Mouse (Mus musculus): Measurements from ENCODE around the gene Mapk6. TPM values are rescaled to one million over a fixed set of nuclear protein-coding genes. Genes with fewer than 3 reads are reported as not detected.
A peak's percentile ranks its signal among the peaks of the same experiment; 100 is the strongest.
"Not testable (repeated sequence)": the region's sequence is repeated elsewhere in the genome, so short reads cannot be mapped to it uniquely, and the experiment has no call there.

The Mapk6 gene
- 71.2 and 87.1 TPM in 2 replicates for polyA plus RNA-seq (2016; fragmentation: Nextera tagmentation; extraction: Ambion mirVana)

- Histone ChIP-seq H3K36me3 (no peaks in the 10 kb centered on the region), H3K4me3 (peak within 1 kb of the TSS; percentile 95), H3K27me3 (ENCODE audit: insufficient read depth, poor library complexity, severe bottlenecking) (no peaks in the 10 kb centered on the region), H3K9me3 (no peaks in the 10 kb centered on the region), H3K4me1 (peaks cover 42% of the 10 kb centered on the region), H3K27ac (peak within 1 kb of the TSS; percentile 98)
- peak; percentile 97 for DNase-seq (ENCODE audit: low spot score)
- under 1% methylated on average over 58 of the region's 58 CpGs for WGBS
Measured at GRCm38 (mm10) chr9:75409852-75410378, at the start of gene Mapk6. Gene Mapk6, minus strand, starts transcription at chr9:75410005.

- WGBS, result 77% methylated on average over 10 of the region's 10 CpGs
Measured at GRCm38 (mm10) chr9:75455684-75456083, 45.9 kb upstream of the Mapk6 start.

GRCm38 (mm10) chr9:75453994-75454393, 44.2 kb upstream of the Mapk6 start:
- no peak for DNase-seq (ENCODE audit: low spot score)
- H3K9me3 ChIP-seq, result no peaks in the 10 kb centered on the region
- H3K4me3 ChIP-seq, result no peak overlapping the region
- no peaks in the 10 kb centered on the region for H3K27me3 ChIP-seq (ENCODE audit: insufficient read depth, poor library complexity, severe bottlenecking)
- 89% methylated on average over 2 of the region's 2 CpGs for WGBS
- peaks cover 95% of the 10 kb centered on the region for H3K36me3 ChIP-seq
- H3K4me1 ChIP-seq, result peaks cover 3% of the 10 kb centered on the region; the same call in 1 of the 2 replicates
- no peak overlapping the region for H3K27ac ChIP-seq

More at GRCm38 (mm10) chr9:75455684-75456083, 45.9 kb upstream of the Mapk6 start:
- Histone ChIP-seq H3K27me3 (ENCODE audit: insufficient read depth, poor library complexity, severe bottlenecking) (no peaks in the 10 kb centered on the region), H3K36me3 (peaks cover 97% of the 10 kb centered on the region), H3K4me1 (peaks cover 3% of the 10 kb centered on the region; the same call in 1 of the 2 replicates), H3K9me3 (no peaks in the 10 kb centered on the region), H3K4me3 (no peak overlapping the region), H3K27ac (no peak overlapping the region)
- DNase-seq (ENCODE audit: low spot score), result no peak

GRCm38 (mm10) chr9:75448021-75448420, 38.2 kb upstream of the Mapk6 start:
- Histone ChIP-seq H3K9me3 (no peaks in the 10 kb centered on the region), H3K27me3 (ENCODE audit: insufficient read depth, poor library complexity, severe bottlenecking) (no peaks in the 10 kb centered on the region), H3K27ac (no peak overlapping the region), H3K4me3 (no peak overlapping the region), H3K4me1 (no peaks in the 10 kb centered on the region), H3K36me3 (peaks cover 76% of the 10 kb centered on the region)
- 92% methylated on average over 3 of the region's 3 CpGs for WGBS
- no peak for DNase-seq (ENCODE audit: low spot score)

- DNase-seq (ENCODE audit: low spot score); H3K4me1 ChIP-seq; H3K9me3 ChIP-seq; H3K27ac ChIP-seq; H3K27me3 ChIP-seq (ENCODE audit: insufficient read depth, poor library complexity, severe bottlenecking); H3K4me3 ChIP-seq: not testable (repeated sequence)
- 81% methylated on average over 10 of the region's 10 CpGs for WGBS
- peaks cover 63% of the 10 kb centered on the region for H3K36me3 ChIP-seq
Measured at GRCm38 (mm10) chr9:75446574-75446973, 36.8 kb upstream of the Mapk6 start.

GRCm38 (mm10) chr9:75444981-75445380, 35.2 kb upstream of the Mapk6 start:
- H3K27ac ChIP-seq, result no peak overlapping the region
- peaks cover 50% of the 10 kb centered on the region for H3K36me3 ChIP-seq
- 90% methylated on average over 15 of the region's 15 CpGs for WGBS
- no peaks in the 10 kb centered on the region for H3K27me3 ChIP-seq (ENCODE audit: insufficient read depth, poor library complexity, severe bottlenecking)
- DNase-seq (ENCODE audit: low spot score), result no peak
- peaks cover 9% of the 10 kb centered on the region for H3K4me1 ChIP-seq
- H3K4me3 ChIP-seq, result no peak overlapping the region
- H3K9me3 ChIP-seq, result no peaks in the 10 kb centered on the region

GRCm38 (mm10) chr9:75441691-75442131, 31.9 kb upstream of the Mapk6 start:
- DNase-seq (ENCODE audit: low spot score), result no peak
- Histone ChIP-seq H3K9me3 (no peaks in the 10 kb centered on the region), H3K27me3 (ENCODE audit: insufficient read depth, poor library complexity, severe bottlenecking) (no peaks in the 10 kb centered on the region), H3K27ac (peak overlapping the region; percentile 97), H3K4me3 (peak overlapping the region; percentile 93), H3K4me1 (peaks cover 9% of the 10 kb centered on the region), H3K36me3 (peaks cover 19% of the 10 kb centered on the region)
- under 1% methylated on average over 31 of the region's 31 CpGs for WGBS

GRCm38 (mm10) chr9:75440796-75441666, 31.2 kb upstream of the Mapk6 start, which contains the start of gene Leo1:
Gene Leo1, plus strand, starts transcription at chr9:75441524.
- 1% methylated on average over 45 of the region's 45 CpGs for WGBS
- peaks cover 13% of the 10 kb centered on the region for H3K36me3 ChIP-seq
- peak; percentile 96 for DNase-seq (ENCODE audit: low spot score)
- H3K27ac ChIP-seq, result peak within 1 kb of the TSS; percentile 97
- H3K4me1 ChIP-seq, result peaks cover 12% of the 10 kb centered on the region
- peak within 1 kb of the TSS; percentile 93 for H3K4me3 ChIP-seq
- H3K27me3 ChIP-seq (ENCODE audit: insufficient read depth, poor library complexity, severe bottlenecking), result no peaks in the 10 kb centered on the region
- H3K9me3 ChIP-seq, result no peaks in the 10 kb centered on the region

- no peak for DNase-seq (ENCODE audit: low spot score)
- Histone ChIP-seq H3K27me3 (ENCODE audit: insufficient read depth, poor library complexity, severe bottlenecking) (no peaks in the 10 kb centered on the region), H3K4me1 (peaks cover 17% of the 10 kb centered on the region), H3K27ac (no peak overlapping the region), H3K4me3 (no peak overlapping the region), H3K9me3 (no peaks in the 10 kb centered on the region), H3K36me3 (no peaks in the 10 kb centered on the region)
- WGBS, result 32% methylated on average over 6 of the region's 6 CpGs
Measured at GRCm38 (mm10) chr9:75437653-75438385, 28.0 kb upstream of the Mapk6 start.

- no peaks in the 10 kb centered on the region for H3K9me3 ChIP-seq
- H3K4me1 ChIP-seq, result peaks cover 13% of the 10 kb centered on the region
- DNase-seq (ENCODE audit: low spot score), result peak; percentile 94
- H3K4me3 ChIP-seq, result 0 out of 2 replicates have a peak overlapping the region, but pooled peaks have one; percentile 24
- H3K27ac ChIP-seq, result peak overlapping the region; percentile 53
- WGBS, result 4% methylated on average over 12 of the region's 12 CpGs
- H3K36me3 ChIP-seq, result no peaks in the 10 kb centered on the region
- H3K27me3 ChIP-seq (ENCODE audit: insufficient read depth, poor library complexity, severe bottlenecking), result no peaks in the 10 kb centered on the region
Measured at GRCm38 (mm10) chr9:75435918-75436317, 26.1 kb upstream of the Mapk6 start.

GRCm38 (mm10) chr9:75435291-75435690, 25.5 kb upstream of the Mapk6 start:
- Histone ChIP-seq H3K27ac (peak overlapping the region; percentile 53), H3K4me3 (no peak overlapping the region), H3K4me1 (peaks cover 19% of the 10 kb centered on the region), H3K27me3 (ENCODE audit: insufficient read depth, poor library complexity, severe bottlenecking) (no peaks in the 10 kb centered on the region), H3K36me3 (no peaks in the 10 kb centered on the region), H3K9me3 (no peaks in the 10 kb centered on the region)
- 86% methylated on average over 4 of the region's 4 CpGs for WGBS
- no peak for DNase-seq (ENCODE audit: low spot score)

GRCm38 (mm10) chr9:75434872-75435271, 25.1 kb upstream of the Mapk6 start:
- 71% methylated on average over 6 of the region's 6 CpGs for WGBS
- Histone ChIP-seq H3K9me3 (no peaks in the 10 kb centered on the region), H3K27ac (no peak overlapping the region), H3K4me1 (peaks cover 19% of the 10 kb centered on the region), H3K36me3 (no peaks in the 10 kb centered on the region), H3K4me3 (no peak overlapping the region), H3K27me3 (ENCODE audit: insufficient read depth, poor library complexity, severe bottlenecking) (no peaks in the 10 kb centered on the region)
- DNase-seq (ENCODE audit: low spot score), result no peak
